Mouse (Mus musculus): Measurements from ENCODE around the gene Sord. TPM values are rescaled to one million over a fixed set of nuclear protein-coding genes. Genes with fewer than 3 reads are reported as not detected.
A peak's percentile ranks its signal among the peaks of the same experiment; 100 is the strongest.

The Sord gene
- total RNA-seq, 1 experiment from 2014 or later = 101 TPM

- no peak for DNase-seq
These were observed 6.2 kb downstream of the Sord start for GRCm38 (mm10) chr2:122240735-122241134.

- no peak for DNase-seq
These were observed 6.7 kb downstream of the Sord start for GRCm38 (mm10) chr2:122241226-122241625.

- no peak for DNase-seq
These were observed 7.4 kb downstream of the Sord start for GRCm38 (mm10) chr2:122241935-122242334.

GRCm38 (mm10) chr2:122243671-122244131 is 9.2 kb downstream of the Sord start:
- peak; percentile 82 for DNase-seq

GRCm38 (mm10) chr2:122247786-122248185 is 13.2 kb downstream of the Sord start:
- no peak for DNase-seq

- no peak for DNase-seq
These were observed 21.4 kb downstream of the Sord start for GRCm38 (mm10) chr2:122255997-122256396.

GRCm38 (mm10) chr2:122260729-122261128 is 26.2 kb downstream of the Sord start:
- DNase-seq = no peak

- DNase-seq = no peak
These were observed 30.1 kb downstream of the Sord start for GRCm38 (mm10) chr2:122264690-122265089.

GRCm38 (mm10) chr2:122266407-122267193 is 32.1 kb downstream of the Sord start:
- DNase-seq = no peak

- no peak for DNase-seq
These were observed 44.2 kb downstream of the Sord start for GRCm38 (mm10) chr2:122278769-122279168.

- no peak for DNase-seq
These were observed 49.5 kb downstream of the Sord start for GRCm38 (mm10) chr2:122284091-122284490.

GRCm38 (mm10) chr2:122286137-122286536 is 51.6 kb downstream of the Sord start:
- DNase-seq = no peak

GRCm38 (mm10) chr2:122294916-122295315 is 60.4 kb downstream of the Sord start:
- no peak for DNase-seq

- no peak for DNase-seq
These were observed 62.9 kb downstream of the Sord start for GRCm38 (mm10) chr2:122297271-122298095.

GRCm38 (mm10) chr2:122298096-122298499 is 63.5 kb downstream of the Sord start, which contains the start of gene Duox2:
Gene Duox2 (minus strand): TSS chr2:122298449.
- no peak for DNase-seq

- peak; percentile 33 for DNase-seq
These were observed 64.3 kb downstream of the Sord start, which contains the start of gene Duoxa2 for GRCm38 (mm10) chr2:122298596-122299490. Gene Duoxa2 (plus strand): TSS chr2:122298900.

GRCm38 (mm10) chr2:122299911-122300655 is 65.5 kb downstream of the Sord start:
- DNase-seq = no peak

GRCm38 (mm10) chr2:122300656-122301020 is 66.1 kb downstream of the Sord start:
- no peak for DNase-seq

GRCm38 (mm10) chr2:122301081-122301920 is 66.8 kb downstream of the Sord start:
- DNase-seq = peak; percentile 59

- no peak for DNase-seq
These were observed 67.5 kb downstream of the Sord start for GRCm38 (mm10) chr2:122301921-122302573.
